Mouse (Mus musculus) cerebellum, adult 2 months (tissue): ENCODE data around the gene AC131692.1. TPM values are rescaled to one million over a fixed set of nuclear protein-coding genes. Genes with fewer than 3 reads are reported as not detected.

Experiments used
- DNase-seq, 2 experiments: peaks; one replicate each; pipeline ENCODE4 v3.0.0; 2021
- H3K27ac ChIP-seq: fragments of 200-500 bp; 2 replicates; pipeline ENCODE4 v1.5.1; 2012; ENCODE audit warnings: low read length, control low read depth, inconsistent platforms; ENCODE audit not compliant: insufficient read depth
- H3K27me3 ChIP-seq: fragments of 200-500 bp; 2 replicates; pipeline ENCODE4 v1.6.1; 2012; ENCODE audit warnings: inconsistent platforms, mild to moderate bottlenecking, low read length, moderate library complexity; ENCODE audit not compliant: control insufficient read depth, insufficient read depth
- H3K4me1 ChIP-seq: fragments of 200-500 bp; 2 replicates; pipeline ENCODE4 v1.6.1; 2011; ENCODE audit warnings: low read length; ENCODE audit not compliant: control insufficient read depth, insufficient read depth
- H3K4me3 ChIP-seq: fragments of 200-500 bp; replicated peaks from 2 replicates; pipeline ENCODE3; 2011; ENCODE audit warnings: mild to moderate bottlenecking, low read depth, low read length, control low read depth; ENCODE audit not compliant: insufficient read depth
- CTCF ChIP-seq: fragments of 200-500 bp; IDR thresholded peaks from 2 replicates; pipeline ENCODE4 v1.5.1; 2011; ENCODE audit warnings: low read depth, mild to moderate bottlenecking, control low read depth, low read length, moderate library complexity, borderline replicate concordance; ENCODE audit not compliant: insufficient read depth
- POLR2A ChIP-seq: fragments of 200-500 bp; IDR thresholded peaks from 2 replicates; pipeline ENCODE4 v1.6.1; 2011; ENCODE audit warnings: low read length, control low read depth, borderline replicate concordance; ENCODE audit not compliant: insufficient read depth
- WGBS: fragments of 180-500 bp; shearing (Covaris S2); methylation state at CpG from one replicate; pipeline ENCODE4 v1.1.7; 2018; 5-methylcytosine and 5-hydroxymethylcytosine counted together
- polyA plus RNA-seq: library from polyadenylated mRNA; depleted of rRNA; stranded (reverse); fragments of >200 nt; gene quantifications from 2 replicates; pipeline ENCODE4 v1.2.3, GENCODE M21; 2012

AC131692.1 gene
- polyA plus RNA-seq, 1 experiment = not detected

DNA sequence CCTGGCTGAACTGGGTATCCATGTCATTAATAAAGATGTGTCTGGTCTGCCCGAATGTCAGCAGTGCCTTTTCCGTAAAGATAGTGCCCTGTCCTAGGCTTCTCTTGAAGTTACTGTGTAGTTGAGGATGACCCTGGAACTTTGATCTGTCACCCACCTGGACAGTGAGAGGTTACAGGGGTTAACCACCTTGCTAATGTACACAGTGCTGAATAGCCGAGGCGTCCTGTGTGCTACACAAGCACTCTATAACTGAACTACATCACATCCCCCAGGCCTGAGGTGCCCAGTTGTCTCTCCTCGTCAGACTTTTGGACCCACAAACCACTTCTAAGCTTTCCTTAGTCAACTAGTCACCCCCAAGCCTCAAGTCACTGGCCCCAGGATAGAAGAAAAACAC, 31.8 kb upstream of the AC131692.1 start:
- no peak for TF ChIP-seq CTCF
- TF ChIP-seq POLR2A = no peak
- H3K27ac ChIP-seq = 0 out of 2 replicates have a peak overlapping the region, but pooled peaks have one; percentile 67
- WGBS = 39% methylated on average over 5 of the region's 5 CpGs
- peaks cover 25% of the 10 kb centered on the region for H3K4me1 ChIP-seq
- DNase-seq = no peak
- H3K27me3 ChIP-seq = no peaks in the 10 kb centered on the region
- H3K4me3 ChIP-seq = peak overlapping the region; percentile 75

DNA sequence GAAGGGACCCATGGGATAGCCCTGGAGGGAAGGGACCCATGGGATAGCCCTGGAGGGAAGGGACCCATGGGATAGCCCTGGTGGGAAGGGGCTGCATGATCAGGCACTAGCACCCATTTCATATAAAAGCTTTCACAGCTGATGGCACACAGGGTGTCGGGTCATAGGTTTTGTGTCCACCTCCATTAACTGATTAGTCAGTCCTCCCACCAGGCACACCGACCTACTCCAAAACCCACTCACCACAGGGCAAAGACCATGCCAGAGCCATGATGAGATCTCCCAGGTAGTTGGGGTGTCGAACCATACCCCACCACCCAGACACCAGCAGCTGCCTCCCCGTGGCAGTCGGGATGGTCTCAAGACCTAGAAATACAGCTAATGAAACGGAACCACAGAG, 31.1 kb upstream of the AC131692.1 start:
- Histone ChIP-seq H3K4me1 (peaks cover 27% of the 10 kb centered on the region), H3K4me3 (no peak overlapping the region), H3K27me3 (no peaks in the 10 kb centered on the region), H3K27ac (no peak overlapping the region)
- TF ChIP-seq CTCF = no peak
- no peak for TF ChIP-seq POLR2A
- 89% methylated on average over 6 of the region's 6 CpGs for WGBS
- DNase-seq = no peak

DNA sequence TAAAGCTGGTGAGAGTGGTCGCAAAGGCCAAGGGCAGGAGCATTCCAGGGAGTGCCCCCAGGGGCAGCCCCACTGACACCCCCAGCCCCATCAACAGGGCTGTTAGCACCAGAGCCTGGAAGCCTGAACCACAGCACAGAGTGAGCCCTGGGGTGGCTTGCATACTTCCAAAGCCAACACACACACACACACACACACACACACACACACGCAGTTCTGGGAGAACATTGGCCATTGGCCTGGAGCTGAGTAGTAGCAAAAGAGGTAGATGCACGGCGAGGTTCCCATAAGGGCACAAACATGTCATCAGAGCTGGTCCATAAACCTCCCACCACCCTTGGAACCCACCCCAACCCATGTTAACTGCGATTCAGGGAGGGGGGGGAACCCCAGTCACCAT, 27.6 kb upstream of the AC131692.1 start:
- WGBS = 18% methylated on average over 5 of the region's 5 CpGs
- H3K4me3 ChIP-seq = peak overlapping the region; percentile 54
- peaks cover 22% of the 10 kb centered on the region for H3K4me1 ChIP-seq
- DNase-seq = no peak
- no peak for TF ChIP-seq CTCF
- no peak for TF ChIP-seq POLR2A
- H3K27me3 ChIP-seq = no peaks in the 10 kb centered on the region
- peak overlapping the region; percentile 43 for H3K27ac ChIP-seq

GRCm38 (mm10) chr19:6067011-6067723, 27.1 kb upstream of the AC131692.1 start:
- WGBS = 1% methylated on average over 30 of the region's 30 CpGs
- TF ChIP-seq POLR2A (no peak), CTCF (peak; percentile 77)
- peak overlapping the region; percentile 43 for H3K27ac ChIP-seq
- peaks cover 20% of the 10 kb centered on the region for H3K4me1 ChIP-seq
- peak; percentile 88 to 90 for DNase-seq
- no peaks in the 10 kb centered on the region for H3K27me3 ChIP-seq
- H3K4me3 ChIP-seq = peak overlapping the region; percentile 54

DNA sequence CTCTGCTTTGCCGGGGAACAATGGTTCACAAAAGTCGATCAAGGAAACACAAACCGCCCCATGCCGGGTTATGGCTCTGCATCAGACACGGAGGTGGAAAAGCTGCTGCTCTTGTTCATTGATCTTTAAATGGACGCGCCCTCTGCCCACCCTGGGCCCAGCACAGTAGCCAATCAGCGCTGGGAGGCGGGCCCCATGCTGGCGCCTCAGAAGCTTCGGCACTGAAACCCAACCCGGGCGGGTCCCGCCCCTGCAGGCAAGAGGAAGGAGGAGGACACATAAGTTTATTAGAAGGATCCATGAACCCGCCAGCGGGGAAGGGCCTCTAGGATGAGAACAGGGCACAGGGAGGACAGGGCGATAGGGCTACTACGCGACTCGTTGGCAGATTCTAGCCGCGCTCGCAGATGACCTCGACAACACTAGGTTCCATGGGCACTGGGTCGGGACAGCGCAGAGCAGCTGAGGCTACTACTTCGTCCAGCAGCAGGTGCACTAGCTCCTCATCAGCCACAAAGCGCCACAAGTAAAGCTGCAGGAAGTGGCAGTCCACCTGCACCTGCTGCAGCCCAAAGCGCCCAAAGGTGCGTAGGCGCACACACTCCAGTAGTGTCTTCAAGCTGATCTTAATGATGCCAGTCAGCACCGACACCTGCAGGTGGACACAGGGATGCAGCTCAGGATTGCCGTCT, 26.3 kb upstream of the AC131692.1 start, which contains the start of gene Tm7sf2:
Gene Tm7sf2, minus strand, starts transcription at position 650 of the 692 bp plus-strand sequence.
- TF ChIP-seq POLR2A (0 out of 2 replicates have a peak, but pooled peaks have one; percentile 17), CTCF (0 out of 2 replicates have a peak, but pooled peaks have one; percentile 1)
- 11% methylated on average over 33 of the region's 33 CpGs for WGBS
- H3K27me3 ChIP-seq = no peaks in the 10 kb centered on the region
- H3K4me3 ChIP-seq = peak within 1 kb of the TSS; percentile 54
- peak; percentile 85 to 87 for DNase-seq
- H3K4me1 ChIP-seq = peaks cover 13% of the 10 kb centered on the region
- peak within 1 kb of the TSS; percentile 30; the same call in 1 of the 2 replicates for H3K27ac ChIP-seq

DNA sequence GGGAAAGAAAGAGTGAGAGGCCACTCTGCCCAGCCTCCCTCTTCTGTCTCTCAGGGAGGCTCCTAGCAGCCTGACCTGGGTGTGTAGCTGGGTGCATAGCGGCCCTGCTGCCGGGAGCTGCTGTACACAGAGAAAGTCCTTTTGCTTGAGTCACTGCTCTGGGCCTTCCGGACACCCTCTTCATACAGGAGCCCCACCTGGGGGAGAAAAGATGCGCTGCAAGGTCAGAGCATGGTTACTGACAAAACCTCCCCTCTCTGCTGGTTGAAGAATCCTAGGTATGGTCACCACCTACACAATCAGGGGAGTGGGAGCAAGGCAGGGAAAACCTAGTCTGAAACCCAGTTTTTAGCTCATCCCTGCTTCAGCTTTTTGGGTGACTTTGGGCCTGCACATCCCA, 25.3 kb upstream of the AC131692.1 start:
- Histone ChIP-seq H3K27ac (no peak overlapping the region), H3K27me3 (no peaks in the 10 kb centered on the region), H3K4me1 (peaks cover 9% of the 10 kb centered on the region), H3K4me3 (no peak overlapping the region)
- WGBS = 80% methylated on average over 4 of the region's 4 CpGs
- DNase-seq = no peak
- TF ChIP-seq CTCF = no peak
- no peak for TF ChIP-seq POLR2A

DNA sequence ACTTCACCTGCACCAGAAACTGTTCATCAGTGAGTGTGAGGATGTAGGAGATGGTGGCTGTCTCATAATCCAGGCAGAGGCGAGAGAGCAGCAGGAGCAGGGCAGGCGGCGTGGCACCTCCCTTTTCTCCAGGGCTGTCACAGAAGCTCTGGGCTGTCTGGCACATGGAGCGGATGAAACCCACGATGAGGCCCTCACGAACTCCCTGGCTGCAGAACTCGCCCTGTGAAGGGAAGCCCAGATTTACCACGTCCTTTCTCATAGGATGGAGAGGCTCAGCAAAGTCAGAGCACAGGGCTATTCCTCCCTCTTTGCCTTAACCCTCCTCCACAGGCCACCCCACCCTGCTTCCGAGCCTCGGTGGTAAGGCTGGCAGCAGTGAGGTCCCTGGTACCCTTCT, 24.4 kb upstream of the AC131692.1 start:
- 70% methylated on average over 10 of the region's 10 CpGs for WGBS
- TF ChIP-seq CTCF = no peak
- TF ChIP-seq POLR2A = no peak
- Histone ChIP-seq H3K27ac (no peak overlapping the region), H3K4me1 (peaks cover 9% of the 10 kb centered on the region), H3K4me3 (no peak overlapping the region), H3K27me3 (no peaks in the 10 kb centered on the region)
- DNase-seq = no peak
